Mouse (Mus musculus) hindbrain, embryonic 14.5 days (tissue): ENCODE data around the gene Slc48a1. TPM values are rescaled to one million over a fixed set of nuclear protein-coding genes. Genes with fewer than 3 reads are reported as not detected.

ENCODE experiments used
- ATAC-seq: fragments of 200-750 bp; cut with Nextera tagmentation; 2 replicates; pipeline ENCODE4 v1.8.0; 2017; ENCODE audit warnings: moderate number of reproducible peaks, mild to moderate bottlenecking, moderate TSS enrichment, moderate library complexity; ENCODE audit not compliant: low FRiP score
- DNase-seq: peaks from one replicate; pipeline ENCODE4 v3.0.0-alpha.2; 2015; ENCODE audit warnings: low spot score
- H3K27ac ChIP-seq: fragments of 300-500 bp; sonication (generic); 2 replicates; pipeline ENCODE4 v1.5.1; 2014; ENCODE audit warnings: mild to moderate bottlenecking, moderate library complexity
- H3K27me3 ChIP-seq: fragments of 300-500 bp; sonication (generic); 2 replicates; pipeline ENCODE4 v1.6.1; 2014; ENCODE audit warnings: mild to moderate bottlenecking, low read length, mixed read lengths; ENCODE audit not compliant: control insufficient read depth, insufficient read depth
- H3K36me3 ChIP-seq: fragments of 300-500 bp; sonication (generic); replicated peaks from 2 replicates; pipeline ENCODE4 v1.6.1; 2014; ENCODE audit not compliant: control insufficient read depth, insufficient read depth
- H3K4me1 ChIP-seq: fragments of 300-500 bp; sonication (generic); replicated peaks from 2 replicates; pipeline ENCODE4 v1.6.1; 2014; ENCODE audit warnings: antibody characterized with exemption, low read length, mixed read lengths; ENCODE audit not compliant: control insufficient read depth, insufficient read depth
- H3K4me2 ChIP-seq: fragments of 300-500 bp; sonication (generic); replicated peaks from 2 replicates; pipeline ENCODE4 v1.6.1; 2014; ENCODE audit warnings: mild to moderate bottlenecking, moderate library complexity
- H3K4me3 ChIP-seq: fragments of 300-500 bp; sonication (generic); replicated peaks from 2 replicates; pipeline ENCODE4 v1.5.1; 2014; ENCODE audit warnings: mild to moderate bottlenecking, low read length
- H3K9ac ChIP-seq: fragments of 300-500 bp; sonication (generic); 2 replicates; pipeline ENCODE4 v1.6.1; 2014
- H3K9me3 ChIP-seq: fragments of 300-500 bp; sonication (generic); 2 replicates; pipeline ENCODE4 v1.6.1; 2016; ENCODE audit warnings: low read length; ENCODE audit not compliant: control insufficient read depth
- WGBS: fragments of 180-500 bp; shearing (Covaris S2); extraction: QIAGEN DNeasy Blood & Tissue Kit; methylation state at CpG from one replicate; pipeline ENCODE4 v1.1.7; 2014; 5-methylcytosine and 5-hydroxymethylcytosine counted together
- polyA plus RNA-seq: library from polyadenylated mRNA; unstranded; fragments of >200 nt; fragmentation: Nextera tagmentation; extraction: Ambion mirVana; gene quantifications from 2 replicates; pipeline ENCODE4 v1.2.1, GENCODE M21; 2014

Gene Slc48a1
- polyA plus RNA-seq, 1 experiment from 2014 or later, result 92.6 TPM

DNA sequence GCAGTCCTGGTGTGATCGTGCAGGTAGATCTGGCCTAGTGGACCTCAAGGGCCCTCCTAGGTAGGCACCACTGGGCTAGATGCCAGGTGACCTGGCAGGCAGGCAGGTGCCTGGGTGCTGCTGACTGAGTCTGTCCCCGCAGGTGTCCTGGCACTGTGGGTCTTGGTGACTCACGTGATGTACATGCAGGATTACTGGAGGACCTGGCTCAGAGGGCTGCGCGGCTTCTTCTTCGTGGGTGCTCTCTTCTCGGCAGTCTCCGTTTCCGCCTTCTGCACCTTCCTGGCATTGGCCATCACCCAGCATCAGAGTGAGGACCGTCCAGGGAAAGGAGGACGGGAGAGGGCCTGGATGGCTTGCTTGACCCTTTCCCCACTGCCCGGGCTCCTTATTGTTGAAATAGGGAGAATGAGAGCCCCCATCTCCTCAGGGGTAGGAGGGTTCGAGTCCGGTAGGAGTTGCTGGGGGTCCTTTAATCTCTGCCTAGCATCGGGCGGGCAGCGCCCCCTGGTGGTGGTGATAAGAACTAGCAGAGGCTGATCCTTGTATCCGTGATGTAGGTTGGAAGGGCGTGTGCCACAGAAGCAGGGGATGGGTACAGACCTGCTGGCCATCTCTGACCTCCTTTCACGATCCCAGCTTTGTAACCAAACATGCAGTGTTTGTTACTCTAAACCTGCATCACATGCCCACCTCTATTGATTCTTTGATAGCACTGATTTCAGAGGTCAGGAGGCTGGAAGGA is 11.6 kb downstream of the Slc48a1 start:
- Histone ChIP-seq H3K27ac (no peak overlapping the region), H3K4me1 (0 out of 2 replicates have a peak, but pooled peaks cover 20% of the 10 kb centered on the region), H3K4me3 (no peak overlapping the region), H3K9me3 (no peaks in the 10 kb centered on the region), H3K4me2 (no peak overlapping the region), H3K27me3 (no peaks in the 10 kb centered on the region), H3K9ac (no peak overlapping the region), H3K36me3 (peaks cover 40% of the 10 kb centered on the region)
- DNase-seq (peak; percentile 60), ATAC-seq (no peak)
- WGBS, result 60% methylated on average over 20 of the region's 20 CpGs

DNA sequence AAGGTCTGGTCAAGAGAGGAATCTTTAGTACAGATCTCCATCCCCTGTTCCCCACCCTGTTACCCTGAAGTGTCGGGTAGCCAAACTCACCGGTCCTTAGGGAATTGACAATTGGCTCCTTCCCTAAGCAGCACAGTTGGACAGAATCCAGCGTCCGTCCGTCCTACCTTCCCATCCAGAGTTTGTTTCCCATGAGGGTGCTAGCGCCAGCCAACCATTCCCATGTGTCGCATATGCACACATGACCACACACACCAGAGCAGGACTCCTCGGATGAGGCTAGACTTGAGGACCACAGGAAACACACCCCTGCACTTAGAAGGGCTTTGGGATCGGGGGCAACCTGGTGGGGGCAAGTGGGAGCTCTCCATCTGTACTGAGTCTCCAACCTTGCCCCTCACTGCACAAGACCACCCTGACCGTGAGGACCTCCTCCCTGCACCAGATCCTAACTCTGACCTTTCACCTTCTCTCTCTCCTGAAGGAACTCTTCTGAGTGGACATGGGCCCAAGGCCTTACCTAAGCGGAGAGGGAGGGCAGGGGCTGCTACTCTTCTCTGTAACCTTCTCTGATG is 12.9 kb downstream of the Slc48a1 start:
- Histone ChIP-seq H3K36me3 (peaks cover 53% of the 10 kb centered on the region), H3K4me1 (0 out of 2 replicates have a peak, but pooled peaks cover 13% of the 10 kb centered on the region), H3K27me3 (no peaks in the 10 kb centered on the region), H3K27ac (no peak overlapping the region), H3K4me3 (no peak overlapping the region), H3K4me2 (no peak overlapping the region), H3K9me3 (no peaks in the 10 kb centered on the region), H3K9ac (no peak overlapping the region)
- no peak for ATAC-seq
- DNase-seq, result no peak
- 88% methylated on average over 11 of the region's 11 CpGs for WGBS

DNA sequence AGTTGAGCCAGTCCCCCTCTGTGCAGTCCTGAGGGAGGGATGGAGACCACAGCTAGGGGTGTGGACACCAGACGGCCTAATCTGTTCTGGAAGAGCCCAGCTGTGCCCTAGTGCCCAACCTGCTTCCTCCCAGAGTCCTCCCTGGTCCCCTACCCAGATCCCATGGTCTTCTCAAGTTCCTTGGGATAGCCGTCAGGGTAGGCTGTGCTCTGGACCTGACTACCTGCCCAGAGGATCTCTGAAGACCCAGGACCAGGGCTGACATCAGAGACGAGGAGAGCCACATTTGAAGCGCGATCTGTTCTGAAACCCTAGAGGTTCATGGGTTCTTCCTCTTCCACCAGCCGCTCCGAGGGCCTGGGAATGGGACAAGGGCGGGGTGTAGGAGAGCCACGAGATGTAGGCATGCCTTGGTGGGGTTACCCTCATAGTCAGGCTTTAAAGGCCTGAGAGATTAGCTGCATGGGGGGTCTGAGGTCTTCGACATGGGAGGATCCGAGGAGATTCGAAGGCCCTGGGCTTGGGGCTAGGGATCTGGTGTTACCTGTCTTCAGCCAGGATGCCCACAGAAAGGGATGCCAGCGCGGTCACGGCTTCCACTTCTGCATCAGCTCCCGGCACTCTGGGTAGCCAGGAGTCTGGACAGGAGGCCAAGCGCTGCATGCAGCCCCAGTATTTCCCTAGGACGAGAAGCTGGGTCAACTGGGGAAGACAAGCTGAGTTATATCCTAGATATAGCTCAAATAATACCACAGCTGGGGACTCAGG is 15.2 kb downstream of the Slc48a1 start:
- DNase-seq (no peak), ATAC-seq (no peak)
- no peaks in the 10 kb centered on the region for H3K27me3 ChIP-seq
- 95% methylated on average over 18 of the region's 18 CpGs for WGBS
- H3K36me3 ChIP-seq, result peaks cover 69% of the 10 kb centered on the region
- peaks cover 11% of the 10 kb centered on the region for H3K4me1 ChIP-seq
- no peak overlapping the region for H3K9ac ChIP-seq
- H3K4me2 ChIP-seq, result no peak overlapping the region
- no peak overlapping the region for H3K4me3 ChIP-seq
- no peak overlapping the region for H3K27ac ChIP-seq
- no peaks in the 10 kb centered on the region for H3K9me3 ChIP-seq

DNA sequence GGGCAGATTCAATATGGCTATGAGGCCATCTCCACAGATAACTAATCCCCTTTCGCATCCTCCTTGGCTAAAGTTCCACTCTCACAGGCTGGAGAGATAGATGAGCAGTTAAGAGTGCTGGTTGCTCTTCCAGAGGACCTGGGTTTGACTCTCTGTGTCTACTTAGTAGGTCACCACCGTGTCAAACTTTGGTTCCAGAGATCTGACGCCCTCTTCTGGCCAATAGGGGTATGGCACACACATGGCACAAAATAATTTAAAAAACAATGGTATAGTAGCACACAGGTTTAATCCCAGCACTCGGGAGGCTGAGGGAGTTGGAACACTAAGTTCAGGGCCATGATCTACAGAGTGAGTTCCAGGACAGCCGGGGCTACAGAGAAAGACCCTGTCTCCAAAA is 15.9 kb downstream of the Slc48a1 start:
- Histone ChIP-seq H3K27ac (no peak overlapping the region), H3K4me1 (peaks cover 16% of the 10 kb centered on the region), H3K9me3 (no peaks in the 10 kb centered on the region), H3K27me3 (no peaks in the 10 kb centered on the region), H3K9ac (no peak overlapping the region), H3K4me2 (no peak overlapping the region), H3K36me3 (peaks cover 74% of the 10 kb centered on the region), H3K4me3 (no peak overlapping the region)
- WGBS, result 70% methylated on average over 5 of the region's 5 CpGs
- DNase-seq, result no peak
- no peak for ATAC-seq

DNA sequence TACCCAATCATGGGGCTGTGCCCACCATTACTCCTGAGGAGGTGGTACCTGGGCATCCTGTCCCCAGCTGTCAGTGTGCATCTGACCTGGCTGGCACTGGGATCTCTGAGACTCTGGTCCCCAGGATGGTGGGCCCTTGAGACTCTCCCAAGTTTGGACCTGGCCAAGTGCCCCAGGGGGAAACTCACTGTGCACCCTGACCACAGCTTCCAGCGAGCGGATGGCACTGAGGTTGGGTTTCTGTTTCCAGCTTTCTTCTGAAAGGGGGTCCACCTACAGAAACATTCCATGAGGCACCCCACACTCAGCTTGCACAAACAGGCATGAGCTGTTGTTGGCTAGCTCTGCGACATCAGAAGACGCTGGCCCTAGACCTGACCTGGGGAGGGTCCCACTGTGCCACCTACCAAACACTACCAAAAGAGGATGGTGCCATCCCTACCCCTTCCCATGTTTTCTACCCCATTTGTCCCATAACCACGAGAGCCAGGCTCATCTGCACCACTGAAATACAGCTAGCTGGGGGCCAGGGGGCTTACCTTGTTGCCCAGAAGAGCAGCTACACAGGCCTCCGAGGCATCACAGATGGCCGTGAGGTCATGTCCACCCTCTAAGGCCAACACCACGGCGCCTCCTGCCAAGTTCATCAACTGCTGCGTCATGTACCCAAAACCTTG is 17.4 kb downstream of the Slc48a1 start:
- ATAC-seq (no peak), DNase-seq (no peak)
- 97% methylated on average over 10 of the region's 10 CpGs for WGBS
- peaks cover 84% of the 10 kb centered on the region for H3K36me3 ChIP-seq
- no peak overlapping the region for H3K4me3 ChIP-seq
- no peaks in the 10 kb centered on the region for H3K9me3 ChIP-seq
- no peaks in the 10 kb centered on the region for H3K27me3 ChIP-seq
- no peak overlapping the region for H3K4me2 ChIP-seq
- H3K9ac ChIP-seq, result no peak overlapping the region
- H3K27ac ChIP-seq, result no peak overlapping the region
- peaks cover 16% of the 10 kb centered on the region for H3K4me1 ChIP-seq

DNA sequence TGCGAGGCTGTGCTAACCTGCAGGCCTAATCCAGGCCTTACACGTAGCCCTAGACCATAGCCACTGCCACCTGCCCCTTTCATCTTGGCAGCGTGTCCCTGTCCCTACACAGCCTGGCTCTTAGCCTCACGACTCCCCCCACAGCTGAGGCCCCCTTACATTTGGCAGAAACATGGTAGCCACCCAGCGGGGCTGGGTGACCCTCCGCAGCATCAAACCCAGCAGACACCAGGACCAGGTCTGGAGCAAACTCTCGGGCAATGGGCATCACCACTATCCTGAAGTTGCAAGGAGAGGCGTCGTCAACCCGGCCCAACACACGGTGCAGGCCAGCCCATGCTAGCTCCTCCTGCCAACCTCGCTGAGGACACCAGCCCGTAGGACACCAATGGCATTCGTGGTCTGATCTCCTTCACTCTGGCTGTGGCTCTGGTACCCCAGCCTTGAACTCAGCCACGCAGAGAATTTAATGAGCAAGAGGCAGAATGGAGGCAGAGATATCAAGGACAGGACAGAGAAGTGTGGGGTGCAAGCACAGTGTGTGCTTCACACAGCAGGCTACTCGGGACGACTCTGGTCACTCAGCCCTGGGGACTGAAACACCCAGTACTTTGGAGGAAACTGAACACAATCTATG is 18.5 kb downstream of the Slc48a1 start:
- Histone ChIP-seq H3K9ac (no peak overlapping the region), H3K4me1 (peaks cover 17% of the 10 kb centered on the region), H3K27me3 (no peaks in the 10 kb centered on the region), H3K27ac (no peak overlapping the region), H3K4me2 (no peak overlapping the region), H3K36me3 (peaks cover 86% of the 10 kb centered on the region), H3K9me3 (no peaks in the 10 kb centered on the region), H3K4me3 (no peak overlapping the region)
- 95% methylated on average over 17 of the region's 17 CpGs for WGBS
- ATAC-seq, result no peak
- DNase-seq, result no peak

DNA sequence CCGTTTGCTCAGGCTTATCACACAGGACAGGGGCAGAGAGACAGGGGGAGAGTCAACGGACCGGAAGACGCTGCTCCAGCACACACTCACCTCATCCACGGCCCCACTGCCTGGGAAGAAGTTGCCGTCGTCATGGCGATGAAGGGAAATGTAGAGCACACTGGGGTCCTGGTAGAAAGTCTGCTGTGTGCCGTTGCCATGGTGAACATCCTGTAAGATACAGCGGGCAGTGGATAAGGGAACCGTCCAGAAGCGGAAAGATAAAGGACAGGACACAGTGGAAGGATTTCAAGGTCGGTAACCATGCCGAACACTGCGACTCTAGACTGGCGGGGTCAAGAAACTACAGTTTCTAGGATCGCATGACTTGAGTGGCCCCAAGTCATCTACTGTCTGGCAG is 19.8 kb downstream of the Slc48a1 start:
- H3K9ac ChIP-seq, result 0 out of 2 replicates have a peak overlapping the region, but pooled peaks have one; percentile 16
- WGBS, result 10% methylated on average over 17 of the region's 17 CpGs
- H3K27me3 ChIP-seq, result no peaks in the 10 kb centered on the region
- no peaks in the 10 kb centered on the region for H3K9me3 ChIP-seq
- H3K4me1 ChIP-seq, result peaks cover 26% of the 10 kb centered on the region
- no peak overlapping the region for H3K4me3 ChIP-seq
- no peak overlapping the region for H3K4me2 ChIP-seq
- H3K36me3 ChIP-seq, result peaks cover 79% of the 10 kb centered on the region
- ATAC-seq (peak; percentile 49), DNase-seq (peak; percentile 58)
- peak overlapping the region; percentile 69; the same call in 1 of the 2 replicates for H3K27ac ChIP-seq

DNA sequence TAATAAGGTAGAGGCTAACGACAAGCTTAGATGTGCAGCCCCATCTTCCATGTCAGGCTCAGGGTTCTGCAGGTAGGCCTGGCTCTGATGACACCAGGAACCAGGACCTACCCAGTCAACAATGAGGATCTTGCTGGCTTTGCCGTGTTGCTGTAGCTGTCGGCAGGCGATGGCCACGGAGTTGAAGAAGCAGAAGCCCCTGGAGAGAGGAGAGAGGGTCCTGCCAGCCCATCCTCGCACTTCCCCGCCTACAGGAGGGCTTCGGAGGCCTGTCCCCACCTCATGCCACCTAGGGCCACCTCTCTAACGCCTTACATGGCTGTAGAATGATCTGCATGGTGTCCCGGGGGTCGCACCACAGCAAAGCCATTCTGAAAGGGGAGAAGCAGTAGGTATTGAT is 21.1 kb downstream of the Slc48a1 start:
- Histone ChIP-seq H3K4me1 (peaks cover 26% of the 10 kb centered on the region), H3K27ac (no peak overlapping the region), H3K36me3 (peaks cover 67% of the 10 kb centered on the region), H3K9ac (no peak overlapping the region), H3K4me3 (no peak overlapping the region), H3K4me2 (no peak overlapping the region), H3K27me3 (no peaks in the 10 kb centered on the region), H3K9me3 (no peaks in the 10 kb centered on the region)
- WGBS, result 85% methylated on average over 11 of the region's 11 CpGs
- ATAC-seq (no peak), DNase-seq (no peak)
